Mouse (Mus musculus) left cerebral cortex, adult 2 months (tissue): Measurements from ENCODE around the gene Pagr1b. TPM values are rescaled to one million over a fixed set of nuclear protein-coding genes. Genes with fewer than 3 reads are reported as not detected.
A peak's percentile ranks its signal among the peaks of the same experiment; 100 is the strongest.

Experiments
- DNase-seq, 2 experiments: peaks; one replicate each; pipeline ENCODE4 v3.0.0; 2021 to 2022; ENCODE audit warnings: low spot score in 2 of 2, mixed read lengths in 1 of 2; ENCODE audit errors: extremely low spot score in 1 of 2
- H3K27ac ChIP-seq: fragments of 200-600 bp; 2 replicates; pipeline ENCODE4 v1.8.1; 2022
- H3K4me3 ChIP-seq: fragments of 200-600 bp; 2 replicates; pipeline ENCODE4 v1.8.1; 2022
- CTCF ChIP-seq: fragments of 200-600 bp; IDR thresholded peaks from 2 replicates; pipeline ENCODE4 v1.8.1; 2022; ENCODE audit warnings: antibody characterized with exemption, mild to moderate bottlenecking, moderate library complexity
- intact Hi-C: fragments of 180-260 bp; cut with DNase I; formaldehyde crosslinking; loops from one replicate; pipeline ENCODE4 v1.15.1; 2025
- microRNA-seq, 2 experiments: library from miRNA; unstranded; fragments of <30 nt; microRNA quantifications; one replicate each; pipeline ENCODE4 v1.2.0; 2021
- total RNA-seq, 2 experiments: library from RNA; stranded (reverse); gene quantifications; 2 replicates each; pipeline ENCODE4 v1.2.3; 2021

Pagr1b gene
- total RNA-seq, 2 experiments from 2014 or later, result 1.2 TPM; not detected in 1

DNA sequence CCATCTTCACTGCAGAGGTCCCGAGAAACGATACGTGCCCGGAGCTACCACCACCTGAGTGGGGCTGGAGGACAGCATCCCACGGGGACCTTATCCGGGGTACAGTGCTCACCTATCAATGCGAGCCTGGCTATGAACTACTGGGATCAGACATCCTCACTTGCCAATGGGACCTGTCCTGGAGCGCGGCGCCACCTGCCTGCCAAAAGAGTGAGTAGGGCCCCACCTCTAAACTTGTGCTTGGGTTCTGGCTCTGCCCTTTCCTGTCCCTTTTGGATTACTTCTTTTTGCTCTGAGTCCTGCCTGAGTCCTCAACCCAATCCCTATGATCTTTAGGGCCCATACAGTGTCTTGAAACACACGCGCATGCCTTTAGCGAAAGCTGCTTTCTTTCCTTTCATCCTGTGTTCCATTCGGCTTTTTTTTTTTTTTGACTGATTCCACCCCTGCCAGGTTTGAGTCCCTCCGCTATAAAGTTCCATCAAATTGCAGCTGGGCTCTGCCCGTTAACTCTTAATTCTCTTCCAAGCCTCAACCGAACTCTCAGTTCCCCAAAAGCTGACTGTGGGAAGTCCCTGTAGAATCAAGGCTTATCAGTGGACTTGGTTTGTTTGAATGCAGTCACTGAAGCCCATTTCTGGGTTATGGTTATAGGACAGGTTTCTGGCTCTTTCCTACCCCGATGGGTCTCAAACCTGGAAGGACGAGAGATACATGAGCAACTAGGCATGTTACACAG is 52.6 kb downstream of the Pagr1b start:
- Histone ChIP-seq H3K4me3 (no peak overlapping the region), H3K27ac (no peak overlapping the region)
- intact Hi-C loops, result no loop called here
- no peak for DNase-seq
- peak; percentile 40 for TF ChIP-seq CTCF

DNA sequence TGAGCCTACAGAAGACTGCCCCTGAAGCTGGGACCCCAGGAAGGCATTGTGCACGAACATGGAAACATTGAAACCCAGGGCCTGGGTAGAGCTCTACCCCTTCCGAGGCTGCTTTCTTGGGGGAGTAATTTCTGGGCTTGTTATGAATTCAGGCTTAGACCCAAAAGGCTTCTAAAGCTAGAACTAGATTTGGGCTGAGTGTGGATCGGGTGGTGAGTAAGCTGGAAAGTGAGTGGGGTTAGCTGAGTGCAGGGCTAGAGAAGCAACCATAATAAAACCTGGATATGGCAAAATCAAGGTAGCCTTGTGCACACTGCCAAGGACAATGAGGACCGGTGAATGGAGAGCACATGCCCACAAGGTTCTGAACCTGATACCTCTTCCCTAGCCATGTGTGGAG is 54.3 kb downstream of the Pagr1b start:
- Histone ChIP-seq H3K27ac (peak overlapping the region; percentile 40; the same call in 1 of the 2 replicates), H3K4me3 (no peak overlapping the region)
- TF ChIP-seq CTCF, result no peak
- intact Hi-C loops, result no loop called here
- DNase-seq, result no peak

DNA sequence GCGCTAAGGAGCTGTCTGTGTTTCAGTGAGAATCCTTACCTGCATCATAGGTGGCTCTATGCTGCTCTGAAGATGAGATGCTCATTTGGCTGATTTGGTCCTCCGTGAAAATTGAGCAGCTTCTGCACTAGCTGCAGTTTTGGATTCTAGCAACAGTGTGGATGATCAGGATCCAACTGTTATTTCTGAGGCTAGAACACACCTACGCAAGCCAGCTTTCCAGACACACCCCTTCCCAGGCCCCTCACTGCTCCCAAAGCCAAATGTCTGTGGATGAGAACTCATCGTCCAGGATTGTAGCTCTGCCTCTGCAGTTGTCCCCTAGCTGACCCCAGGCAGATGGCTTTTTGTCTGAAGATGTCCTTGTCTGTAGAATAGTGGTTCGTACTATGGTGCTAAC is 55.2 kb downstream of the Pagr1b start:
- no peak for TF ChIP-seq CTCF
- Histone ChIP-seq H3K27ac (no peak overlapping the region), H3K4me3 (no peak overlapping the region)
- intact Hi-C loops, result no loop called here
- DNase-seq, result no peak

DNA sequence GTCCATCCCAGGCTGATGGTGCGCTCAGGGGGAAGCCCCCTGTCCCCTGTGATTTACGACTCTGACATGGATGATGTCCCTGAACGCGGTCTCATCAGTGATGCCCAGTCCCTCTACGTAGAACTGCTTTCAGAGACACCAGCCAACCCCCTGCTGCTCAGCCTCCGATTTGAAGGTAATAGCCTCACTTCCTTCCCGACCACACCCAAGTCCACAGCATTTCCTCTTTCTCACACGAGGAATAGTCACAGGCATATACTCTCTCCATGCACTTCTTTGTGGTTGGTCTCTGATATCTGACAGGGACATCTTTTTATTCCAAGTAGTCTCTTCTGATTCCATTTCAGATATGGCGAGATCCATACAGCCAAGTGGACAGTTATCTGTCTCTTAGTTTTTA is 56.5 kb downstream of the Pagr1b start:
- Histone ChIP-seq H3K27ac (no peak overlapping the region), H3K4me3 (no peak overlapping the region)
- DNase-seq, result no peak
- no peak for TF ChIP-seq CTCF
- intact Hi-C loops, result loop anchor here (10.0 kb wide), 1 partner anchor 135 kb away; no protein-coding TSS in a partner anchor

DNA sequence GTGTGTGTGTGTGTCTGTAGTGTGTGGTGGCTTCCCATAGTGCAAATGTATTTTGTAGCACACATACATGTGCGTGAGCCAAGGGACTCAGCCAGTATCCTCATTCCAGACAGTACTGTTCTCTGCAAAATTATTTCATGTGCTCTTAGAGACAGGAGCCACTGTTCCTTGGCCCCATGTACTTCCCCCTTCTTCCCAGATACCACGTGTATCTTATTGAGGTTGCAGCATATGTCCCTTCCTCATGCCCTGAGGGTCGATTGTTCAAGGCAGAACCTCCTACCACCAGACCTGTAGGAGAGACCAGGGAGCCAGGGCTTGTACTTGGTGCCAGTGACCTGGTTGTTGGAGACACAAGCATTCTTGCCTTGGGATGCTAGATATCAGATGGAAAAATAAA is 61.2 kb downstream of the Pagr1b start:
- H3K4me3 ChIP-seq, result no peak overlapping the region
- no peak overlapping the region for H3K27ac ChIP-seq
- no peak for TF ChIP-seq CTCF
- intact Hi-C loops, result loop anchor here (10.0 kb wide), 1 partner anchor 130 kb away; no protein-coding TSS in a partner anchor
- no peak for DNase-seq

DNA sequence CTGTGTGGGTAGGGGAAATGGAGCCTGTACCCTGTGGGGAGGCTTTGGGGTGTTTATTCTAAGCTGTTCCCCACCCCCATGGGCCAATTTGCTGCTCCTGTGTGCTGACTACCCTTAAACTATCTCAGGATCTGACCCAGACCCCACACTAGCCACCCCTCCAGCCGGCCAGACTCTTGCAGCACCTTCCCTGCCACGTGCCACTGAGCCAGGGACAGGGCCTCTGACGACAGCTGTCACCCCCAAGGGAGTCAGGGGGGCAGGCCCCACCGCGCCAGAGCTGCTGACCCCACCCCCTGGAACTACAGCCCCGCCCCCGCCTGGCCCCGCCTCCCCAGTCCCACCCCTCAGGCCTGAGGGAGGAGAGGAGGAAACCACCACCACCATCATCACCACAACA is 63.6 kb downstream of the Pagr1b start:
- intact Hi-C loops, result loop anchor here (10.0 kb wide), 1 partner anchor 128 kb away; no protein-coding TSS in a partner anchor
- peak overlapping the region; percentile 79 for H3K4me3 ChIP-seq
- no peak for TF ChIP-seq CTCF
- peak overlapping the region; percentile 93 for H3K27ac ChIP-seq
- no peak for DNase-seq

DNA sequence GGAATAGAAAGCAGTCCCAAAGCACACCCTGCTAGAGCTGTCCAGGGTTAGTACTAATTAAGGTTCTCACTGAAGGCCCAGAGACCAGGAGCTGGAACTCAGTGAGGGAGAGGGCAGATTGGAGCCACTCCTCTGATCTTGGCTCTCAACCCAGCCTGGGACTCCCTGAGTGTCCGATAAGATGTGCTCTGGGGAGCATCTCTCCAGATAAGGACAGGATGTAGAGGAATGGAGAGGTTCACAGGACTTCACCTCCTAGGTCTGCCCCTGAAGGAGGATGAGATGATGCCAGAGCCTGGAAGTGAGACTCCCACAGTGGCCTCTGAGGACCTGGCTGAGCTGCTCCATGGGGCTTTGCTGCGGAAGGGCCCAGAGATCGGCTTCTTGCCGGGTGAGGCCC is 64.5 kb downstream of the Pagr1b start:
- no peak for DNase-seq
- H3K27ac ChIP-seq, result peak overlapping the region; percentile 93
- intact Hi-C loops, result loop anchor here (2.0 to 10.0 kb wide), 2 partner anchors 75 to 127 kb away; partner anchors contain the start of gene Maz

More for the DNA sequence above, 64.5 kb downstream of the Pagr1b start:
- no peak for TF ChIP-seq CTCF
- peak overlapping the region; percentile 79 for H3K4me3 ChIP-seq

Small RNA genes lying within 50 kb of the gene (microRNA-seq; reads per million reads assigned to microRNA genes)
- gene Gm44343, result 0 reads per million in 2 experiments

Other genes with a start within 250 kb of the Pagr1b start
- 100 to 1,000 TPM; 312 to 323 TPM for gene Ypel3, start 239.5 kb downstream of the Pagr1b start, total RNA-seq
- gene Tbx6, start 235.0 kb downstream of the Pagr1b start, total RNA-seq, result 1 to 10 TPM; 1.1 to 1.2 TPM
- 10 to 100 TPM; 50.4 TPM for gene Ppp4c, start 224.0 kb downstream of the Pagr1b start, total RNA-seq
- 10 to 100 TPM; 71.6 to 77.4 TPM for gene Fam57b, start 218.8 kb downstream of the Pagr1b start, total RNA-seq
- not detected for gene 4930451I11Rik, start 184.8 kb downstream of the Pagr1b start, total RNA-seq
- gene Doc2a, start 169.1 kb downstream of the Pagr1b start, total RNA-seq, result 10 to 100 TPM; 46.9 to 51.7 TPM
- 10 to 100 TPM; 36.6 to 40.9 TPM for gene Hirip3, start 154.5 kb downstream of the Pagr1b start, total RNA-seq
- 10 to 100 TPM; 52.5 to 53.2 TPM for gene Ino80e, start 154.1 kb downstream of the Pagr1b start, total RNA-seq
- 100 to 1,000 TPM; 162 to 167 TPM for gene Taok2, start 131.8 kb downstream of the Pagr1b start, total RNA-seq
- 10 to 100 TPM; 17.3 to 22.0 TPM for gene Tmem219, start 93.6 kb downstream of the Pagr1b start, total RNA-seq
- 100 to 1,000 TPM; 135 to 146 TPM for gene Kctd13, start 87.6 kb downstream of the Pagr1b start, total RNA-seq
- gene Asphd1, start 66.9 kb downstream of the Pagr1b start, total RNA-seq, result 10 to 100 TPM; 51.4 to 55.8 TPM
- gene Sez6l2, start 65.9 kb downstream of the Pagr1b start, total RNA-seq, result 100 to 1,000 TPM; 421 to 427 TPM
- gene Cdipt, start 40.6 kb downstream of the Pagr1b start, total RNA-seq, result 100 to 1,000 TPM; 181 to 186 TPM
- gene Cdiptos, start 40.4 kb downstream of the Pagr1b start, total RNA-seq, result under 1 TPM in 1 of 2 experiments, not detected in 1; 0.52 TPM
- 1 to 10 TPM; 7.2 to 8.3 TPM for gene Mvp, start 1.9 kb downstream of the Pagr1b start, total RNA-seq
- 10 to 100 TPM; 15.1 to 27.1 TPM for gene Pagr1a, start 868 bp upstream of the Pagr1b start, total RNA-seq
- gene Gm42742, start 4.6 kb upstream of the Pagr1b start, total RNA-seq, result 10 to 100 TPM; 61.0 to 66.3 TPM
- 100 to 1,000 TPM; 214 to 216 TPM for gene Prrt2, start 4.7 kb upstream of the Pagr1b start, total RNA-seq
- gene Maz, start 10.6 kb upstream of the Pagr1b start, total RNA-seq, result 100 to 1,000 TPM; 210 to 221 TPM
- gene Kif22, start 26.0 kb upstream of the Pagr1b start, total RNA-seq, result 1 to 10 TPM; 4.4 to 9.7 TPM
- gene Zg16, start 70.8 kb upstream of the Pagr1b start, total RNA-seq, result not detected
- gene AI467606, start 74.9 kb upstream of the Pagr1b start, total RNA-seq, result 1 to 10 TPM; 1.2 TPM
- under 1 TPM; 0.28 to 0.32 TPM for gene Qprt, start 105.7 kb upstream of the Pagr1b start, total RNA-seq
- gene Spn, start 121.3 kb upstream of the Pagr1b start, total RNA-seq, result under 1 TPM; 0.18 to 0.23 TPM
- 10 to 100 TPM; 77.7 to 80.8 TPM for gene Cd2bp2, start 179.6 kb upstream of the Pagr1b start, total RNA-seq
- gene Tbc1d10b, start 192.0 kb upstream of the Pagr1b start, total RNA-seq, result 100 to 1,000 TPM in 1 of 2 experiments, 10 to 100 TPM in 1; 91.9 to 110 TPM
- 1 to 10 TPM; 2.7 to 3.3 TPM for gene Mylpf, start 192.4 kb upstream of the Pagr1b start, total RNA-seq
- gene Zfp553, start 216.6 kb upstream of the Pagr1b start, total RNA-seq, result 10 to 100 TPM; 17.8 to 20.5 TPM
- gene Sept1, start 216.6 kb upstream of the Pagr1b start, total RNA-seq, result 1 to 10 TPM; 3.5 to 6.4 TPM
- 10 to 100 TPM; 58.8 to 68.6 TPM for gene Zfp771, start 227.8 kb upstream of the Pagr1b start, total RNA-seq
- 10 to 100 TPM; 24.1 to 25.9 TPM for gene Dctpp1, start 244.2 kb upstream of the Pagr1b start, total RNA-seq